Mouse (Mus musculus) adrenal gland, postnatal 14 days (tissue): ENCODE data around the gene Leprot. TPM values are rescaled to one million over a fixed set of nuclear protein-coding genes. Genes with fewer than 3 reads are reported as not detected.

Experiments used
- DNase-seq: peaks from one replicate; pipeline ENCODE4 v3.0.0; 2021; ENCODE audit warnings: mixed read lengths
- total RNA-seq: library from RNA; stranded (reverse); gene quantifications from 2 replicates; pipeline ENCODE4 v1.2.3, GENCODE M21; 2021

The Leprot gene
- total RNA-seq, 1 experiment from 2014 or later = 60.1 TPM

- peak; percentile 72 for DNase-seq
Observed at GRCm38 (mm10) chr4:101664160-101664750, 16.7 kb downstream of the Leprot start.

DNA sequence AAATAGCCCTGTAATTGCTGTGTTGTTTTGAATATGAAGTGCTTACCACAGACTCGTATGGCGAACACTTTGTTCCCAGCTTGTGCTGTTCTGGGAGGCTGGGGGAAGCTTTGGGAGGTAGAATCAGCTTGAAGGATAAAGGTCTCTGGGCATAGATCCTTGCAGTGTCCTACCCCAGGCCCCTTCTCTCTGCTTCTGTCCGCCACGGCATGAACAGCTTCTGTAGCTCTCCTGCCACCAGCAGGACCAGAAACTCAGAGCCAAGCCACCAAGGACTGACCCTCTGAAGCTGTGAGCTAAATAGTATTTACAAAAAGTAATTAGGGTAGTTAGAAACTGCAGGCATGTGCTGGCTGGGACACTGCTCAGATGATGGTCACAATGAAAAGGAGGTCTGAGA lies 17.2 kb downstream of the Leprot start:
- no peak for DNase-seq

GRCm38 (mm10) chr4:101669161-101669560 lies 21.6 kb downstream of the Leprot start:
- DNase-seq = no peak

GRCm38 (mm10) chr4:101669811-101670210 lies 22.3 kb downstream of the Leprot start:
- DNase-seq = no peak

GRCm38 (mm10) chr4:101674790-101675189 lies 27.3 kb downstream of the Leprot start:
- no peak for DNase-seq

DNA sequence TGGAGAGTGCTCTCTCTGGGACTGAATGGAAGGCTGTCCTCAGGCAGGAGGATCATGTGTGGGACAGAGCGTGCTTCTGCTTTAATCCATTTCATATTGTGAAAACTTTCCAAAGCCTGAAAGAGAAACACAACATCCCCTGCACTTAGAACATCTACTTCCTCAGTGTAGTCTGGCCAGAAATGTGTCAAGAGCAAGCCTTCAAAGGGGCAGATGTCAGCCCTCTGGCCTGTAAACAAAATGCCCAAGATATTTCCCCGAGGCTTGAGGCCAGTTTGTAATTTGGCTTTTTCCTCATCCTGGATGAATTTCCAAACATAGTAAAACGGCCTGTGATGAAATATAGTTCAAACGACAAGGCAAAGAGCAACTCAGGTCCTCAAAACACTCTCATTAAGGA lies 28.2 kb downstream of the Leprot start:
- peak; percentile 42 for DNase-seq

DNA sequence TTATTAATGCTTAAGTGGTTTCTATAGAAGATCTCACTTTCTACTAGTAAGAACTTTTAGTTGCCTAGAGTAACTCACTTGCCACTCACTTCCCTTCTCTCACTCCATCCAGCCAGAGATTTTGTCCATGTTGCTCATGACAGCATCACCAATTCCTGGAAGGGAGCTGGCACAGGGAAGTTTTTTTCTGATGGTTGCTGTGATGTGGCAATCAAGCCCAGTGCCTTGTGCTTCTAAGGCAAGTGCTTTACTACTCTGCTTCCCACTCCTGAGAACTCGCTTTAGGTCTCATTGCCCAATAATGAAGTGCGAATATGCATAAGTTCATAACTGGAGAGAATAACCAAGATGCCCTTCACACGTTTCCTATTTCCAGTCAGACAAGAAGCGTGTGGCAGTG lies 35.1 kb downstream of the Leprot start:
- DNase-seq = no peak

GRCm38 (mm10) chr4:101683086-101683485 lies 35.6 kb downstream of the Leprot start:
- no peak for DNase-seq

DNA sequence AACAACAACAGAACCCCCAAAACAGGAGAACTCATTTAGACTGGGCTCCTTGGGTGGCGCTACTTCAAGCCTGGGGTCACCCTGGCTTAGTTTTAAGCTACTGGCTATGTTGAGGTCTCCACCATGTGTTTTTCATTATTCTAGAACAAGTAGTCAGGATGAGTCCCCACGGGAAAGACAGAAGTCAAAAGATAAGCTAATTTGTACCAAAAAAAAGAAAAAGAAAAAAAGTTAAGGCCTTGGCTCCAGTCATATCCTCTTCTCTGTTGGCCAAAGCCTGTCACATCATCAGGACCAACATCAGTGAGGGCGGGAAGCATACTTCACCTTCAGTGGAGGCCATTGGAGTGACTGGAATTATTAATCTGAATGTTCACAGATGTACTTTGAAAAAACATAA lies 37.3 kb downstream of the Leprot start:
- DNase-seq = no peak

- DNase-seq = no peak
Observed at GRCm38 (mm10) chr4:101686227-101686810, 38.8 kb downstream of the Leprot start.

DNA sequence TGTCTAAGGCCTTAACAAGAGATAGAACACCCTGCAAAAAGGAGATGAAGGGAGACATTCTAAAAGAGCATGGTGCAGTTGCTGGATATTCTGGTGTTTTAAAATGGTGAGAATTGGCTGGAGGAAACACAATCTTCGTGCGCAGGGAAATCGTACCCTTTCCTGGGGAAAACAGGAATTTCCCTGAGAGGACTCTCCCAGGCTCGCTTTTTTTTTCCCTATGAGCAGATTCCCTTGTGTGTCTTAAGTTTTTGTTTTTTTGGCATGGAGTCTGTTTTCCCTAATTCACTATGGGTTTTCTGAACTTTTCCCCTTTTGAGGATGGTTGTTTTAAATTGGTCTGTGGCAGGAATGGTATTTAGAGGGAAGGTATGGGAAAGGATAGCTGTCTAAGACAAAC lies 41.7 kb downstream of the Leprot start:
- DNase-seq = no peak

DNA sequence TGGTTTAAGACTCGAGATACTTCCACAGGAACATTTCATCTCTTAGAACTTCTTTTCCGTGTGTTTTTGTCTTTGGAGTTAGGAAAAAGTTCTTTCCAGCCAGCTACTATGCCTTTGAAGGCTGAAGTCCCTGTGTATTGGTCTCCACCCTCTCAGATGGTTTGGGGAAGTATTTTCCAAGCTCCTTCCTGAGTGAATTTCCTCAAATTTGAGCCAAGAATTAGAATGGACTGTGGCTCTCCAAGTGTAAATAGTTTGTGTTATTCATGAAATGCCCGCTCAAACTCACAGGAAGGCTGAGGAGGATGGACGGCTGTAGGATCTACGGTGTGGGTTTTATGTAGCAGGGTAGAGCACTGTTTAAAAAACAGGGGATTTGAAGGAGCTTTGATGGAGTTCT lies 42.1 kb downstream of the Leprot start:
- no peak for DNase-seq

- no peak for DNase-seq
Observed at GRCm38 (mm10) chr4:101692892-101693291, 45.4 kb downstream of the Leprot start.

- DNase-seq = no peak
Observed at GRCm38 (mm10) chr4:101694529-101694928, 47.0 kb downstream of the Leprot start.

DNA sequence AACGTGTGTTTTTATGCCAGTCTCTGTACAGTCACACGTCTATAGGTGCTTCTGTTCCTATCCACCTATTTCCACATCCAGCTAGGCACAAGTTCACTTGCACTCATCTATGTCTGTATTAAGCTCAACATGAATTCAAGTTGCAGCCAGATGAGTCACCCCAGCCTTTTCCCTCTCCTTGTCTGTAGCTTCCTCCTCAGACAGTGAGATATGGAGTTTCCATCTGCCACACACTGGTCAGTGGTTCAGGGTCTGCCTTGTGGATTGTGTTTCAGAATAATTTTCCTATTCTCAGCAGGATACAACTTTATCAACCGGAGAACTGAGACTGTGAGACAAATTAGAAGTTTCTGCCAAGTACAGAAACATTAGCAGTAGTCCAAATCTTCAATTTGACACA lies 49.7 kb downstream of the Leprot start:
- no peak for DNase-seq

DNA sequence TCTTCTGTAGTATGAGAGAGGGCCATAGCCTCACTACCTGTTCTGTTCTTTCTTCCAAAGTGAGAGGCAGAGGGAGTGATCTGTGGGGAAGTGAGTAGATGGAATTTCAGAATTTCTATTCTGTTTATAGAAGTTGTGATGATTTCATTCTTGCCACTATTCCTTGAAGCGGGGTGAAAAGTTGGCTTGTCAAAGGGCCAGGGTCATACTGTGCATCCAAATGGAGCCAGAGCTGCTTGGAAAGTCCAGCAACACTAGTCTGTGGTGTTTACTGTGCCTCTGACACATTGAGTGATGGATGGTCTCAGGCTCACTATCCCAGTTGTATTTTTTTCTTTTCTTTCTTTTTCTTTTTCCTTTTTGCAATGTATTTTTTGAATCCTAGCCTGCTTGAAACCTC lies 51.9 kb downstream of the Leprot start:
- no peak for DNase-seq

GRCm38 (mm10) chr4:101700892-101701640 lies 53.5 kb downstream of the Leprot start:
- no peak for DNase-seq

DNA sequence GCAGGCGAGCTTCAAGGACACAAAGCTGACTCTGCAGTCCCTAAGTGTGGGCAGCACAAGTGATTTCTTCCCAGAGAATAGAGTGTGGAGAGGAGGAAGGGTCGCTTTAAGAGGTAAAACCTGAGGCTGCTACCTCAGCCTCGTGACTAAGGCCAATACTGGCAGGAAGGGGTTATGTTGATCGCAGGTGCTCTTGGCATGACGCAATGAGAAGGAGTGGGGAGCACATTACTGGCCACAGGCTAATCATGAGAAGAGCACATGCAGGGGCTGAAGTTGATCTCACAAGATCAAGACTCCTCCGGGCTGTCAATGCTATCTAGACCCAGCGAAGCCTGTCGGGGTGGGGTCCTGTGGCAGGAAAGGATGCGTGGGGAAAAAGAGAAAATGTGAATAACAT lies 57.8 kb downstream of the Leprot start:
- DNase-seq = no peak

DNA sequence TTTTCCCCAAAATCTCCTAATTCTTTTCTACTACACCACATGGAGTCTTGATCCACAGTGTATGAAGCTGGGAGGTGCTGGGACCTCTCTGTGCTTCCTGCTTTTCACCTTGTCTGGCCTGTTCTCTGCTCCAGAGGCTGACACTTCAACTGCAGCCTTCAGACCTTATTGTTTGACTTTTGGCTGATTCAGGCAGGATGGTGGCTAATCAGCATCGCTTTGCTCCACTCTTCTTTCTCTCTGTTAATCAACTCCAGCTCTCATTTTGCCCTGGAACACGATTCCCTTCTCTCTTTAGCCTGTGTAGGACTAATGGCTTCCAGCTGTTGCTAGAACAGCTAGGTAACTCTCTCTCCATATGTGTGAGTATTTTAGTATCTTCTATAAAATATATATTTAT lies 59.7 kb downstream of the Leprot start:
- no peak for DNase-seq

DNA sequence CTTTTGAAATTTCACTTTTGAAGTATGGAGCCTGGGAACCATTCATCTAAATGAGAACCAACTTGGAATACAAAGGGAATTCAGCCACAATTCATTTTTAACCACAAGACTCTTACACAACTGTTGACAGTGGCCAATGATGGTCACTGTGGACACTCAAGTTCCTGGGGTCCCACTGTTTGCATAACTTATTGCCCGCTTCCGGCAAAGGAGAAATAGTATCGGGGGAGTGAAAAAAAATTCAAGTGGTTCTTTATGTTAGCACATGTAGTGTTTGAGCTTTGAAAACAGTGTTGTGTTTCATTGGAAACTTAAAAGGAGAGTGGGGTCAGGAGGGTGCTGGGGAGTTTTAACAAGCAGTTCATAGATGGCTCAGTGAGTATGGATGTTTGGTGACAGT lies 60.4 kb downstream of the Leprot start:
- DNase-seq = no peak
